Mouse (Mus musculus) forebrain, embryonic 10.5 days (tissue): ENCODE measurements around the gene Cdrt4. TPM values are rescaled to one million over a fixed set of nuclear protein-coding genes. Genes with fewer than 3 reads are reported as not detected.

Experiments
- DNase-seq: peaks from one replicate; pipeline ENCODE4 v3.0.0-alpha.2; 2017; ENCODE audit warnings: low spot score; ENCODE audit errors: extremely low spot score
- H3K27ac ChIP-seq: fragments of 300-500 bp; sonication (generic); 2 replicates; pipeline ENCODE4 v1.5.1; 2016; ENCODE audit warnings: mild to moderate bottlenecking
- H3K27me3 ChIP-seq: fragments of 300-500 bp; sonication (generic); 2 replicates; pipeline ENCODE4 v1.6.1; 2016; ENCODE audit warnings: mild to moderate bottlenecking; ENCODE audit not compliant: poor library complexity, severe bottlenecking
- H3K36me3 ChIP-seq: fragments of 300-500 bp; sonication (generic); replicated peaks from 2 replicates; pipeline ENCODE4 v1.6.1; 2016; ENCODE audit warnings: mild to moderate bottlenecking, moderate library complexity
- H3K4me1 ChIP-seq: fragments of 300-500 bp; sonication (generic); 2 replicates; pipeline ENCODE4 v1.6.1; 2016
- H3K4me3 ChIP-seq: fragments of 300-500 bp; sonication (generic); 2 replicates; pipeline ENCODE4 v1.5.1; 2016; ENCODE audit warnings: mild to moderate bottlenecking, moderate library complexity
- H3K9me3 ChIP-seq: fragments of 300-500 bp; sonication (generic); 2 replicates; pipeline ENCODE4 v1.6.1; 2016; ENCODE audit warnings: mild to moderate bottlenecking, moderate library complexity
- WGBS: fragments of 180-500 bp; shearing (Covaris S2); methylation state at CpG from one replicate; pipeline ENCODE4 v1.1.7; 2016; 5-methylcytosine and 5-hydroxymethylcytosine counted together
- polyA plus RNA-seq: library from polyadenylated mRNA; unstranded; fragments of >200 nt; fragmentation: Nextera tagmentation; extraction: Ambion mirVana; gene quantifications from 2 replicates; pipeline ENCODE4 v1.2.1, GENCODE M21; 2016

Gene Cdrt4
- polyA plus RNA-seq, 1 experiment from 2014 or later = not detected

GRCm38 (mm10) chr11:63035420-63036211 is 84.6 kb downstream of the Cdrt4 start:
- no peak overlapping the region for H3K4me3 ChIP-seq
- H3K36me3 ChIP-seq = no peaks in the 10 kb centered on the region
- no peaks in the 10 kb centered on the region for H3K9me3 ChIP-seq
- no peak overlapping the region for H3K27ac ChIP-seq
- WGBS = 87% methylated on average over 11 of the region's 11 CpGs
- no peak for DNase-seq
- H3K27me3 ChIP-seq = no peaks in the 10 kb centered on the region
- peaks cover 12% of the 10 kb centered on the region for H3K4me1 ChIP-seq

GRCm38 (mm10) chr11:63040002-63040661 is 89.1 kb downstream of the Cdrt4 start:
- WGBS = 42% methylated on average over 12 of the region's 12 CpGs
- Histone ChIP-seq H3K27ac (peak overlapping the region; percentile 77), H3K9me3 (no peaks in the 10 kb centered on the region), H3K4me3 (no peak overlapping the region), H3K36me3 (no peaks in the 10 kb centered on the region), H3K4me1 (peaks cover 14% of the 10 kb centered on the region), H3K27me3 (no peaks in the 10 kb centered on the region)
- peak; percentile 23 for DNase-seq

Other genes with a start within 250 kb of the Cdrt4 start
- 14.7 TPM in 2 replicates for gene Zfp287, start 219.3 kb upstream of the Cdrt4 start, polyA plus RNA-seq
- not detected in 2 replicates for gene Gm10428, start 198.1 kb upstream of the Cdrt4 start, polyA plus RNA-seq
- gene Zfp286, start 161.7 kb upstream of the Cdrt4 start, polyA plus RNA-seq = 21.1 and 26.4 TPM in 2 replicates
- 2.4 and 2.8 TPM in 2 replicates for gene Trim16, start 131.0 kb upstream of the Cdrt4 start, polyA plus RNA-seq
- 0.26 and 0.41 TPM in 2 replicates for gene Fbxw10, start 104.1 kb upstream of the Cdrt4 start, polyA plus RNA-seq
- gene Tvp23b, start 71.7 kb upstream of the Cdrt4 start, polyA plus RNA-seq = 36.1 and 40.7 TPM in 2 replicates
- gene Tekt3, start 110.5 kb downstream of the Cdrt4 start, polyA plus RNA-seq = not detected in 2 replicates
- 12.9 and 15.6 TPM in 2 replicates for gene Pmp22, start 177.8 kb downstream of the Cdrt4 start, polyA plus RNA-seq